Mouse (Mus musculus) gastrocnemius, postnatal 25 days (tissue): ENCODE results near the gene Krt71. TPM values are rescaled to one million over a fixed set of nuclear protein-coding genes. Genes with fewer than 3 reads are reported as not detected.
"Not testable (repeated sequence)": the region's sequence is repeated elsewhere in the genome, so short reads cannot be mapped to it uniquely, and the experiment has no call there.

Experiments
- DNase-seq: peaks from one replicate; pipeline ENCODE4 v3.0.0; 2022
- long read RNA-seq, 2 experiments: library from polyadenylated mRNA; stranded (forward); transcript quantifications; one replicate each; pipeline ENCODE4 v2.0.0; 2021
- total RNA-seq, 2 experiments: library from RNA; stranded (reverse); gene quantifications; 1 replicate in 1 of 2; 2 replicates in 1 of 2; pipeline ENCODE4 v1.2.3; 2021

The Krt71 gene
- not detected for total RNA-seq
- long read RNA-seq, experiment 1: 0 reads
- long read RNA-seq, experiment 2: 0 reads

GRCm38 (mm10) chr15:101742711-101743110 is at the start of gene Krt71:
TSS of gene Krt71 (minus strand) at chr15:101743109.
- DNase-seq: no peak

GRCm38 (mm10) chr15:101790867-101791266 is 48.0 kb upstream of the Krt71 start:
- no peak for DNase-seq

- DNase-seq: no peak
Observed at GRCm38 (mm10) chr15:101786360-101786759, 43.5 kb upstream of the Krt71 start, which contains the start of gene Krt72. TSS of gene Krt72 (minus strand) at chr15:101786460.

GRCm38 (mm10) chr15:101773420-101773819 is 30.5 kb upstream of the Krt71 start:
- DNase-seq: no peak

- DNase-seq: peak; percentile 56
Observed at GRCm38 (mm10) chr15:101772711-101773081, 29.8 kb upstream of the Krt71 start.

- DNase-seq: no peak
Observed at GRCm38 (mm10) chr15:101772080-101772710, 29.3 kb upstream of the Krt71 start.

- DNase-seq: no peak
Observed at GRCm38 (mm10) chr15:101770226-101770625, 27.3 kb upstream of the Krt71 start.

GRCm38 (mm10) chr15:101737786-101738185 is 5.1 kb downstream of the Krt71 start:
- no peak for DNase-seq

- DNase-seq: no peak
Observed at GRCm38 (mm10) chr15:101730653-101731052, 12.3 kb downstream of the Krt71 start.

GRCm38 (mm10) chr15:101724686-101725085 is 18.2 kb downstream of the Krt71 start:
- no peak for DNase-seq

GRCm38 (mm10) chr15:101715831-101716230 is 27.1 kb downstream of the Krt71 start:
- DNase-seq: no peak

GRCm38 (mm10) chr15:101714356-101714755 is 28.6 kb downstream of the Krt71 start:
- no peak for DNase-seq

GRCm38 (mm10) chr15:101713731-101714130 is 29.2 kb downstream of the Krt71 start:
- no peak for DNase-seq

- no peak for DNase-seq
Observed at GRCm38 (mm10) chr15:101712720-101713119, 30.2 kb downstream of the Krt71 start, which contains the start of gene Krt5. TSS of gene Krt5 (minus strand) at chr15:101712898.

- DNase-seq: no peak
Observed at GRCm38 (mm10) chr15:101708683-101709082, 34.2 kb downstream of the Krt71 start.

GRCm38 (mm10) chr15:101707454-101707853 is 35.5 kb downstream of the Krt71 start:
- no peak for DNase-seq

GRCm38 (mm10) chr15:101704066-101704465 is 38.8 kb downstream of the Krt71 start:
- DNase-seq: no peak

GRCm38 (mm10) chr15:101702380-101702779 is 40.5 kb downstream of the Krt71 start:
- no peak for DNase-seq

GRCm38 (mm10) chr15:101699866-101700265 is 43.0 kb downstream of the Krt71 start:
- no peak for DNase-seq

GRCm38 (mm10) chr15:101699192-101699591 is 43.7 kb downstream of the Krt71 start:
- no peak for DNase-seq

- no peak for DNase-seq
Observed at GRCm38 (mm10) chr15:101697326-101698188, 45.4 kb downstream of the Krt71 start.

- DNase-seq: no peak
Observed at GRCm38 (mm10) chr15:101694207-101694606, 48.7 kb downstream of the Krt71 start, which contains the start of gene Krt6a. TSS of gene Krt6a (minus strand) at chr15:101694307.

GRCm38 (mm10) chr15:101690460-101690859 is 52.4 kb downstream of the Krt71 start:
- DNase-seq: not testable (repeated sequence)
